Mouse (Mus musculus): ENCODE measurements around the gene Lbhd2.

Gene Lbhd2

DNA sequence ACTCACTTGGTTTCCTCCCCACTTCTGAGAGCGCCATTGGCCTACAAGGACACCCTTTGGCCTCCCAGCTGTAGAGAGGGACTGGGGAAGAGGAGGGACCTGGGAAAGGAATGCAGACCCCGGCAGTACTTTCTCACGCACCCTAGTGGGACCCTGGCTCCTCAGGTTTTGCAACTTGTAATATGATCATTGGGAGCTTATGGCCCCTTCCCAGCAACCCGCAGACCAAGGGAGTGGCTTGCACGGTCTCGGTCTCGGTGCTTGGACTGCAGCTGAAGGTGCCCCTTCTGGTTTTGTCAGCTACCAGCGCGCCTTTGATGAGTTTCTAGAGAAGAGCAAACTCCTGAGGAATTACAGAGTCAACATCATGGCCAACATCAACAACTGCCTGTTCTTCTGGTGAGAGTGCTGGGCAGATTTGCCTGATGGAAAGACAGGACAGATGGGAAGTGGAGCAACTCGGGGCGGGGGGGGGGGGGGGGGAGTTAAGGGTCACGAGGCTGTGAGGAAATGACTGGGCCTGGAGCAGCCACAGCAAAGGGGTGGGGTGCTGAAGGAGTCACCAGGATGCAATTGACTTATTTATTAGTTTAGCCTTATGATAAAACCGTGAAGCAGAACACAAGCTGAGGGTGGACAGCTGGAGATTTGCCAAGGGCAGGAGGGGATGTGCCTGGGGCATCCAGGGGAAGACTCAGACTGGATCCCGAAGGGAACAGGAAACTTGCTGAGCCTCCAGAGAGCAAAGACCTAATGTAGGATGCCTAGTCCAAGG lies 42.5 kb downstream of the Lbhd2 start:
- peak; percentile 56 for DNase-seq

DNA sequence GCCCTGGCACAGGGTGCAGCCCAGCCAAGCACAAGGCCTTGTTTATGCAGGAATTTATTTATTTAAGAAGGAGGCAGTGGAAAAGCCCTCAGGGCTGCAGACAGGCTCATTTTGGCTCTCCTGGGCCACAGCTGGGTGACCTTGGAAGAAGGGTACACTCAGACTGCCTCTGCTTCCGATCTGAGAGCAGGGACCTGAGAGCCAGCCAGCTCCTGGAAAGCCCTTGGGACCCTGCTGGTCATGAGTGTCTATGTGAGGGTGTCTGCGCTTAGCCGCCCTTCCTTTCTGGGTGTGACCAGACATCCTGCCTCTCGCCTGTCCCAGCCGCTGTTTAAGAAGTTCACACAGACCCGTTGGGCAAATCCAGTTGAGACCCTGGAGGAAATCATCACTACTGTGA lies 43.8 kb downstream of the Lbhd2 start:
- DNase-seq = peak; percentile 61

DNA sequence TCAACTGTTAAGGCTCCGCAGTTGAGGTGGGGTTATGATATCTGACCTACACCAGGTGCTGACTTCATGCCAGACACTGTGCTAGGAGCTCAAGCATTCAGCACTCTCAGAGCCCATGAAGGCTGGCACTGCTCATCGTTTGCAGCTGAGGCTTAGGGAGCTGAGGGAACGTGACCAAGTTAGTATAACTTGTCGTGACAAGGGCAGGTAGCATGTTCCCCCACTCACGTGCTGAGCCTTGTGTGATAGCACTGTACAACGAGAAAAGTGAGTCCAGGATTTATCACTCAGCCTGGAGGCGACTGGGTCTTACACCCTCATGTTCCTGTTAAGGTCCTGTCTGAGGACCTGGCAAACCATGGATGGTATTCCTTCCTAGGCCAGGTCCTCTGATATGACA lies 45.0 kb downstream of the Lbhd2 start:
- no peak for DNase-seq

DNA sequence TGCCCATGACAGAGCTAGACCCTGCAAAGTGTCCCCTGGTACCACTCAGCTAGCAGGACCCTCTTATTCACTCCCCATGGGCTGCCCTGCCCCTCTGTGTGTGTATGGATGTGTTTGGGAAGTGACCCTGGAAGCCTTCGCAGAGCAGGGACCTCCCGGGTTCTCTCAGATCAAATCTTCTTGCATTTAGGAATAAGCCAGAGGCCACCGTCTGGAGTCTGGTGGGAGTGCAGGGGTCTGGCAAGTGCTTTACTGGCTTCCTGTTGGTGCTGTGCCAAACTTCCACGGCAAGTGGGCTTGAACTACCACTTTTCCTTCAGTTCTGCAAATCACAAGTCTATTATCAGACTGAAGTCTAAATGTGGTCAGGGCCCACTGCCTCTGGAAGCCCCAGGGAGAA lies 47.4 kb downstream of the Lbhd2 start:
- DNase-seq = no peak

DNA sequence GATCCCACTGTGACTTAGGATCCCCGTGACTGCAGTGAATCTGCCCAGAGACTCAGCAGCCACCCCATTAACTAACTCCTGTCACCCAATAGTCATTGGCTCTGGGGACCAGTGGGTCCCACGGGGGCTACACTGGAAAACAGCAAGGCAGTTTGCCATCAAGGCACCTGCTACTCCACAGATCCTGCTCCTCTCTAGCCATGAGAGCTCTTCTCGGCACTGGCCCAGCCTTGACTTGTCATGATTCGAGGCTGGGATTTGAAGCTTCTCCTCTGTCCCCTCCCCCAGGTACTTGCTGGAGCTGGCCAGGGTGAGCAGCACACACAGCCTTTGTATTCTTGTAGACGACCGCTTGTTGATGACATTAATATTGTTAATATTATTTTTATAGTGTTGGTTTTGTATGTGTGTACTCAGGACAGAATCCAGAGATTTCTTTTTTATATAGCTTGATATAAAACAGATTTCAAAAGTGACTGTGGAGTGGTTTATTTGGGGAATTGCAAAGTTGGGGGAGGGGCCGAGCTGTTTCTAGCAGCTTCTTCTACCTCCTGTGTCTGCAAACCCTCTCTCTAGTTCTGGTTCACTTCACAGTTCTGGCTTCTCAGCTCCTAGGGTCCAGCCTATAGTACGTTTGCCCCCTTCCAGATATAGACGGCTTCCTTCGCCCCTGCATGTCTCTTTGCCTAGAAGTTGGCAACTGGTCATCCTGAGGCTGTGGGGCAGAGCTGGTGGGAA lies 48.1 kb downstream of the Lbhd2 start:
- DNase-seq = no peak

DNA sequence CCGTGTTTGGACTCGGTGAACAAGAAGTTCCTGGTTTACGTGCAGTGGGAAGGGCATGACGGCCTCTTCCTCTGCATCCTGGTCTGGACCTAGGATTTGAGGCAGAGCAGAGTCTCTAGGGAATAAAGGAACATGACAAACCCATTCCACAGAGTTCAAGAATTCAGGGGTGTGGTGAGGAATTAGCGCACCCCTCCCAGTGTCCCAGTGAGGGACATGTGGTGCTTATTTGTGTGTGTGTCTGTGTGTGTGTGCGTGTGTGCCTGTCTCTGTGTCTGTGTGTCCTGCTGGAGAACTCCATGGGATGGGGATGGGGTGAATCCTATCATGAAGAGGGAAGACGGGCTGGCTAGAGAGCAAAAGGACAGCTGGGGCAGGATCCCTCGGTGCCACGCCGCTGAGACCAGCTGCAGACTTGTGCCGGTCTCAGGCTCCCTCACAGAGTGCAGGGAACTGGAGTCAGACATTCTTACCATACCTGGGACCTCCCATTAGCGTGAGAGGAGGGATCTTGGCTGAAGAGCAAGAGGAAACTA lies 48.8 kb downstream of the Lbhd2 start:
- DNase-seq = no peak

DNA sequence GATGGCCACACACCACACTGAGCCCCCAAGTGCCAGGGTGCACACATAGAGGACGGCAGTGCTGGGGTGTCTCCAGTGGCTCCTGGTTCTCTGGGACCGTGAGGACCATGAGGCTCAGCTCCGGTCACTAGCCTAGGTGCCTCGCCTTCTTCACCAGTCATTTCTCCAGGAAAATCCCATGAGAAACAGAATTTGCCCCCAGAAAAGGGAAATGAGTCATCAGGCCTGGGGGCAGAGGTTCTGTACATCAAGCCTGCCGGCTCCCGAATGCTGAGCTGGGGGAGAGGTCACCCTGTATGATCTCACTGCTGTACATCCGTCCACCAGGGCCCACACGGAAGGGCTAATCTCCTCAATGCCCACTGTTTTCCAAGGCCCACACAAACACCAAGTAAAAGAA lies 49.3 kb downstream of the Lbhd2 start:
- no peak for DNase-seq

DNA sequence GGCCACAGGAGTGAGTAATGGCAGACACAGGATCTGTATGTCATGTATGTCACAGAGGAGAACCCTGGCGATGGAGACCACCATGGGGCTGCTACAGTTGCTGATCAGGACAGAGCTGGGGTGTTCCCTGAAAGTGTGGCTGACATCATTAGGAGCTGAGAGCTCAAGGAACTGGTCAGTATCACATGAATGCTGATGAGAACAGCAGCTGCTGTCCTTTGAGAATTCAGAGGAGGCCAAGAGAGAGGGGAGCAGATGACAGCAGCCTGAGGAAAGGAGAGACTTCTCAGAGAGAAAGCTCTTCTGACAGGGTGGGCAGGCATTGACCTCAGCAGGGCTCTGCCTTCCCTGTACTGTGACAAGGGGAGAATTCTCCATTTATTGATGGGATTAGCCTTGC lies 51.1 kb downstream of the Lbhd2 start:
- no peak for DNase-seq
